Mouse (Mus musculus) myocyte (in vitro differentiated cells): Measurements from ENCODE around the gene Unc79.

Experiments used
- MYOD1 ChIP-seq, 3 experiments: IDR thresholded peaks; one replicate each; pipeline ENCODE4 v1.6.1; 2011; ENCODE audit warnings: control low read depth in 2 of 3, low read depth in 2 of 3, mild to moderate bottlenecking in 2 of 3, moderate library complexity in 1 of 3; ENCODE audit not compliant: insufficient read length in 2 of 3, control insufficient read depth in 1 of 3
- MYOG ChIP-seq, 3 experiments: IDR thresholded peaks; one replicate each; pipeline ENCODE4 v1.6.1; 2011; ENCODE audit warnings: control low read depth in 2 of 3, low read depth in 2 of 3, mild to moderate bottlenecking in 2 of 3; ENCODE audit not compliant: insufficient read length in 2 of 3, control insufficient read depth in 1 of 3, insufficient read depth in 1 of 3
- POLR2A ChIP-seq: IDR thresholded peaks from one replicate; pipeline ENCODE4 v1.6.1; 2011; ENCODE audit warnings: low read depth, mild to moderate bottlenecking, control low read depth, moderate library complexity; ENCODE audit not compliant: insufficient read length
- POLR2AphosphoS2 ChIP-seq: IDR thresholded peaks from one replicate; pipeline ENCODE4 v1.6.1; 2011; ENCODE audit warnings: low read depth, control low read depth; ENCODE audit not compliant: insufficient read length
- REST ChIP-seq: IDR thresholded peaks from one replicate; pipeline ENCODE4 v1.6.1; 2011; ENCODE audit warnings: mild to moderate bottlenecking, control low read depth, moderate library complexity; ENCODE audit not compliant: insufficient read depth, insufficient read length
- USF1 ChIP-seq: IDR thresholded peaks from one replicate; pipeline ENCODE4 v1.6.1; 2011; ENCODE audit warnings: low read depth, mild to moderate bottlenecking, control low read depth, moderate library complexity

DNA sequence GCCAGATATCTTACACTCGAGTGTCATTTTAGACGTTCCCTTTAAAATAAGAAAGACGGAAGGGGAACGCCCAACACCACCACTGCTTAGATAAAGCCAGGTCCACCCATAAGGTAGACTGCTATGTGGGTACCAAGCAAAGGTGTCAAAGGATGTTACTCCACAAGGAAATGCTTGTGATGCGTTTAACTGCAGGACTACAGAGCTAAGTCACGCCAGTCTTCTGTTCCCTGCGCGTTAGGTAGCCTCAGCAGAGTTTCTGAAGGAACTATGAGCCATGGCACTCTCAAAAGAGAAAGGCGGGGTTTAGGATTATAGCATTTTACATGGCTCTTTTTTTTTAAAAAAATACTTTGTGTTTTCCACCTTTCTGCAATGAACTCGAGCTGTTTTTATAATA, 214.9 kb downstream of the Unc79 start:
- TF ChIP-seq MYOD1 (IDR thresholded peaks at IDR 0.05; ENCODE audit: control insufficient read depth in 1 of 3, insufficient read length in 2 of 3, low read depth in 2 of 3) (no peak), USF1 (no peak), POLR2A (no peak), POLR2AphosphoS2 (no peak), REST (no peak), MYOG (IDR thresholded peaks at IDR 0.05; ENCODE audit: control insufficient read depth in 1 of 3, insufficient read depth in 1 of 3, insufficient read length in 2 of 3, low read depth in 2 of 3) (no peak)
